Mouse (Mus musculus) neural tube, embryonic 11.5 days (tissue): ENCODE results near the gene Rims3. TPM values are rescaled to one million over a fixed set of nuclear protein-coding genes. Genes with fewer than 3 reads are reported as not detected.

Source experiments
- ATAC-seq: fragments of 200-750 bp; cut with Nextera tagmentation; 2 replicates; pipeline ENCODE4 v1.8.0; 2017; ENCODE audit warnings: moderate number of reproducible peaks, mild to moderate bottlenecking, moderate TSS enrichment, moderate library complexity; ENCODE audit not compliant: insufficient read depth, low FRiP score, low TSS enrichment
- DNase-seq: peaks from one replicate; pipeline ENCODE4 v3.0.0-alpha.2; 2015; ENCODE audit warnings: low spot score
- H3K27ac ChIP-seq: fragments of 300-500 bp; sonication (generic); 2 replicates; pipeline ENCODE4 v1.5.1; 2014; ENCODE audit warnings: low read depth, mild to moderate bottlenecking, low read length
- H3K27me3 ChIP-seq: fragments of 300-500 bp; sonication (generic); 2 replicates; pipeline ENCODE4 v1.6.1; 2014; ENCODE audit warnings: mild to moderate bottlenecking, low read length, mixed read lengths; ENCODE audit not compliant: control insufficient read depth, insufficient read depth
- H3K36me3 ChIP-seq: fragments of 300-500 bp; sonication (generic); 2 replicates; pipeline ENCODE4 v1.6.1; 2014; ENCODE audit warnings: mild to moderate bottlenecking, low read length, moderate library complexity, mixed read lengths; ENCODE audit not compliant: control insufficient read depth, insufficient read depth
- H3K4me1 ChIP-seq: fragments of 300-500 bp; sonication (generic); 2 replicates; pipeline ENCODE4 v1.6.1; 2014; ENCODE audit warnings: low read length, mixed read lengths; ENCODE audit not compliant: control insufficient read depth, insufficient read depth
- H3K4me2 ChIP-seq: fragments of 300-500 bp; sonication (generic); 2 replicates; pipeline ENCODE4 v1.6.1; 2014; ENCODE audit warnings: low read depth, mild to moderate bottlenecking, moderate library complexity
- H3K4me3 ChIP-seq: fragments of 300-500 bp; sonication (generic); 2 replicates; pipeline ENCODE4 v1.5.1; 2014; ENCODE audit warnings: low read depth, low read length
- H3K9ac ChIP-seq: fragments of 300-500 bp; sonication (generic); 2 replicates; pipeline ENCODE4 v1.6.1; 2014; ENCODE audit warnings: mild to moderate bottlenecking, low read length
- H3K9me3 ChIP-seq: fragments of 300-500 bp; sonication (generic); 2 replicates; pipeline ENCODE4 v1.6.1; 2016; ENCODE audit warnings: low read length; ENCODE audit not compliant: control insufficient read depth
- WGBS: fragments of 180-500 bp; shearing (Covaris S2); extraction: QIAGEN DNeasy Blood & Tissue Kit; methylation state at CpG from one replicate; pipeline ENCODE4 v1.1.7; 2014; 5-methylcytosine and 5-hydroxymethylcytosine counted together
- microRNA-seq: library from miRNA; unstranded; fragments of <30 nt; microRNA quantifications from one replicate; pipeline ENCODE4, GENCODE M21; 2016
- polyA plus RNA-seq: library from polyadenylated mRNA; unstranded; fragments of >200 nt; fragmentation: Nextera tagmentation; extraction: Ambion mirVana; gene quantifications from 2 replicates; pipeline ENCODE4 v1.2.1, GENCODE M21; 2014

Rims3 gene
- polyA plus RNA-seq, 1 experiment from 2014 or later = 5.2 TPM

- WGBS = 86% methylated on average over 3 of the region's 3 CpGs
Observed at GRCm38 (mm10) chr4:120935006-120935405, 80.4 kb downstream of the Rims3 start.

More at GRCm38 (mm10) chr4:120935006-120935405, 80.4 kb downstream of the Rims3 start:
- no peak overlapping the region for H3K27ac ChIP-seq
- no peak for DNase-seq
- no peak overlapping the region for H3K4me2 ChIP-seq
- H3K9ac ChIP-seq = no peak overlapping the region
- no peak for ATAC-seq
- no peaks in the 10 kb centered on the region for H3K9me3 ChIP-seq
- H3K4me3 ChIP-seq = no peak overlapping the region
- H3K36me3 ChIP-seq = peaks cover 4% of the 10 kb centered on the region; the same call in 1 of the 2 replicates
- H3K27me3 ChIP-seq = no peaks in the 10 kb centered on the region
- no peaks in the 10 kb centered on the region for H3K4me1 ChIP-seq

Small RNAs within 50 kb of the gene (microRNA-seq; reads per million reads assigned to microRNA genes)
- gene Gm23936 = not detected

Other genes with a start within 250 kb of the Rims3 start
- gene Cited4, start 188.2 kb upstream of the Rims3 start, polyA plus RNA-seq = 6.4 and 7.3 TPM in 2 replicates
- gene Kcnq4, start 106.2 kb upstream of the Rims3 start, polyA plus RNA-seq = 2.9 and 3.3 TPM in 2 replicates
- 119 and 126 TPM in 2 replicates for gene Nfyc, start 23.2 kb upstream of the Rims3 start, polyA plus RNA-seq
- 32.3 and 32.8 TPM in 2 replicates for gene Exo5, start 70.2 kb downstream of the Rims3 start, polyA plus RNA-seq
- gene Zfp69, start 96.9 kb downstream of the Rims3 start, polyA plus RNA-seq = 9.3 and 9.7 TPM in 2 replicates
- 22.5 and 24.7 TPM in 2 replicates for gene Smap2, start 162.4 kb downstream of the Rims3 start, polyA plus RNA-seq
- gene Col9a2, start 184.6 kb downstream of the Rims3 start, polyA plus RNA-seq = 8.4 and 8.5 TPM in 2 replicates
- gene Zmpste24, start 243.4 kb downstream of the Rims3 start, polyA plus RNA-seq = 25.8 and 29.3 TPM in 2 replicates